Mouse (Mus musculus): Measurements from ENCODE around the gene Snd1. TPM values are rescaled to one million over a fixed set of nuclear protein-coding genes. Genes with fewer than 3 reads are reported as not detected.

Gene Snd1
- polyA plus RNA-seq, 1 experiment from 2014 or later: 113 TPM

GRCm38 (mm10) chr6:28706108-28706975, 231.4 kb downstream of the Snd1 start:
- no peak for ATAC-seq (ENCODE audit: low FRiP score)
- peaks cover 14% of the 10 kb centered on the region; the same call in 1 of the 2 replicates for H3K4me1 ChIP-seq
- no peak overlapping the region for H3K27ac ChIP-seq
- 88% methylated on average over 8 of the region's 8 CpGs for WGBS
- no peaks in the 10 kb centered on the region for H3K27me3 ChIP-seq
- no peaks in the 10 kb centered on the region for H3K36me3 ChIP-seq
- H3K9me3 ChIP-seq (replicated peaks): peaks cover 3% of the 10 kb centered on the region; the same call in 1 of the 2 replicates
- no peak overlapping the region for H3K4me2 ChIP-seq (replicated peaks)
- H3K9ac ChIP-seq: no peak overlapping the region
- H3K4me3 ChIP-seq: no peak overlapping the region

GRCm38 (mm10) chr6:28706976-28707592, 232.1 kb downstream of the Snd1 start:
- H3K9me3 ChIP-seq (replicated peaks): peaks cover 3% of the 10 kb centered on the region; the same call in 1 of the 2 replicates
- ATAC-seq (ENCODE audit: low FRiP score): no peak
- 89% methylated on average over 12 of the region's 12 CpGs for WGBS
- H3K4me1 ChIP-seq: peaks cover 14% of the 10 kb centered on the region; the same call in 1 of the 2 replicates
- H3K27me3 ChIP-seq: no peaks in the 10 kb centered on the region
- H3K4me2 ChIP-seq (replicated peaks): no peak overlapping the region
- no peaks in the 10 kb centered on the region for H3K36me3 ChIP-seq
- no peak overlapping the region for H3K4me3 ChIP-seq
- H3K9ac ChIP-seq: no peak overlapping the region
- H3K27ac ChIP-seq: 0 out of 2 replicates have a peak overlapping the region, but pooled peaks have one; percentile 23

GRCm38 (mm10) chr6:28710035-28710434, 235.1 kb downstream of the Snd1 start:
- H3K4me1 ChIP-seq: peaks cover 11% of the 10 kb centered on the region; the same call in 1 of the 2 replicates
- H3K27me3 ChIP-seq: no peaks in the 10 kb centered on the region
- H3K4me2 ChIP-seq (replicated peaks): no peak overlapping the region
- H3K9me3 ChIP-seq (replicated peaks): no peaks in the 10 kb centered on the region
- H3K27ac ChIP-seq: no peak overlapping the region
- H3K9ac ChIP-seq: no peak overlapping the region
- H3K4me3 ChIP-seq: no peak overlapping the region
- WGBS: 38% methylated on average over 2 of the region's 2 CpGs
- no peak for ATAC-seq (ENCODE audit: low FRiP score)
- no peaks in the 10 kb centered on the region for H3K36me3 ChIP-seq

- H3K27me3 ChIP-seq: no peaks in the 10 kb centered on the region
- H3K4me1 ChIP-seq: peaks cover 6% of the 10 kb centered on the region
- H3K9ac ChIP-seq: no peak overlapping the region
- 0 out of 2 replicates have a peak overlapping the region, but pooled peaks have one; percentile 40 for H3K27ac ChIP-seq
- ATAC-seq (ENCODE audit: low FRiP score): 0 out of 2 replicates have a peak, but pooled peaks have one; percentile 26
- WGBS: 57% methylated on average over 7 of the region's 7 CpGs
- no peaks in the 10 kb centered on the region for H3K36me3 ChIP-seq
- H3K4me3 ChIP-seq: no peak overlapping the region
- H3K4me2 ChIP-seq (replicated peaks): no peak overlapping the region
- H3K9me3 ChIP-seq (replicated peaks): no peaks in the 10 kb centered on the region
Measured at GRCm38 (mm10) chr6:28717203-28717844, 242.4 kb downstream of the Snd1 start.

GRCm38 (mm10) chr6:28717845-28718237, 242.9 kb downstream of the Snd1 start:
- Histone ChIP-seq H3K4me1 (peaks cover 6% of the 10 kb centered on the region), H3K4me2 (replicated peaks) (no peak overlapping the region), H3K27me3 (no peaks in the 10 kb centered on the region), H3K4me3 (no peak overlapping the region), H3K27ac (0 out of 2 replicates have a peak overlapping the region, but pooled peaks have one; percentile 40), H3K9ac (no peak overlapping the region), H3K9me3 (replicated peaks) (no peaks in the 10 kb centered on the region), H3K36me3 (no peaks in the 10 kb centered on the region)
- peak; percentile 43; the same call in 1 of the 2 replicates for ATAC-seq (ENCODE audit: low FRiP score)
- WGBS: 56% methylated on average over 4 of the region's 4 CpGs

- WGBS: 92% methylated on average over 9 of the region's 9 CpGs
- no peak for ATAC-seq (ENCODE audit: low FRiP score)
Measured at GRCm38 (mm10) chr6:28720391-28721171, 245.6 kb downstream of the Snd1 start.

GRCm38 (mm10) chr6:28723059-28723458, 248.1 kb downstream of the Snd1 start:
- no peaks in the 10 kb centered on the region for H3K9me3 ChIP-seq (replicated peaks)
- H3K4me1 ChIP-seq: peaks cover 3% of the 10 kb centered on the region; the same call in 1 of the 2 replicates
- no peaks in the 10 kb centered on the region for H3K36me3 ChIP-seq
- no peak overlapping the region for H3K4me2 ChIP-seq (replicated peaks)
- 66% methylated on average over 2 of the region's 2 CpGs for WGBS
- H3K9ac ChIP-seq: no peak overlapping the region
- no peaks in the 10 kb centered on the region for H3K27me3 ChIP-seq
- ATAC-seq (ENCODE audit: low FRiP score): no peak
- no peak overlapping the region for H3K27ac ChIP-seq
- no peak overlapping the region for H3K4me3 ChIP-seq

More at GRCm38 (mm10) chr6:28720391-28721171, 245.6 kb downstream of the Snd1 start:
- no peak overlapping the region for H3K4me2 ChIP-seq (replicated peaks)
- no peaks in the 10 kb centered on the region for H3K9me3 ChIP-seq (replicated peaks)
- no peaks in the 10 kb centered on the region for H3K27me3 ChIP-seq
- H3K4me1 ChIP-seq: peaks cover 6% of the 10 kb centered on the region
- no peak overlapping the region for H3K4me3 ChIP-seq
- H3K9ac ChIP-seq: no peak overlapping the region
- H3K27ac ChIP-seq: no peak overlapping the region
- no peaks in the 10 kb centered on the region for H3K36me3 ChIP-seq

- ATAC-seq (ENCODE audit: low FRiP score): no peak
- Histone ChIP-seq H3K27me3 (no peaks in the 10 kb centered on the region), H3K4me3 (no peak overlapping the region), H3K27ac (no peak overlapping the region), H3K4me2 (replicated peaks) (no peak overlapping the region), H3K4me1 (peaks cover 11% of the 10 kb centered on the region), H3K36me3 (no peaks in the 10 kb centered on the region), H3K9me3 (replicated peaks) (no peaks in the 10 kb centered on the region), H3K9ac (no peak overlapping the region)
- 82% methylated on average over 5 of the region's 5 CpGs for WGBS
Measured at GRCm38 (mm10) chr6:28724776-28725175, 249.8 kb downstream of the Snd1 start.

GRCm38 (mm10) chr6:28729236-28729635, 254.3 kb downstream of the Snd1 start:
- peak overlapping the region; percentile 64; the same call in 1 of the 2 replicates for H3K27ac ChIP-seq
- no peak overlapping the region for H3K4me3 ChIP-seq
- 37% methylated on average over 3 of the region's 3 CpGs for WGBS
- H3K9me3 ChIP-seq (replicated peaks): no peaks in the 10 kb centered on the region
- peaks cover 11% of the 10 kb centered on the region for H3K4me1 ChIP-seq
- H3K36me3 ChIP-seq: no peaks in the 10 kb centered on the region
- H3K4me2 ChIP-seq (replicated peaks): no peak overlapping the region
- H3K9ac ChIP-seq: no peak overlapping the region
- peak; percentile 48 for ATAC-seq (ENCODE audit: low FRiP score)
- no peaks in the 10 kb centered on the region for H3K27me3 ChIP-seq

- H3K36me3 ChIP-seq: no peaks in the 10 kb centered on the region
- 26% methylated on average over 2 of the region's 2 CpGs for WGBS
- no peaks in the 10 kb centered on the region for H3K27me3 ChIP-seq
- no peaks in the 10 kb centered on the region for H3K9me3 ChIP-seq (replicated peaks)
- H3K9ac ChIP-seq: no peak overlapping the region
- ATAC-seq (ENCODE audit: low FRiP score): 0 out of 2 replicates have a peak, but pooled peaks have one; percentile 48
- peak overlapping the region; percentile 64; the same call in 1 of the 2 replicates for H3K27ac ChIP-seq
- peaks cover 11% of the 10 kb centered on the region for H3K4me1 ChIP-seq
- H3K4me2 ChIP-seq (replicated peaks): no peak overlapping the region
- H3K4me3 ChIP-seq: no peak overlapping the region
Measured at GRCm38 (mm10) chr6:28729649-28730048, 254.7 kb downstream of the Snd1 start.

- no peak overlapping the region for H3K9ac ChIP-seq
- 94% methylated on average over 6 of the region's 6 CpGs for WGBS
- H3K27ac ChIP-seq: no peak overlapping the region
- H3K36me3 ChIP-seq: no peaks in the 10 kb centered on the region
- no peak overlapping the region for H3K4me3 ChIP-seq
- no peak overlapping the region for H3K4me2 ChIP-seq (replicated peaks)
- H3K4me1 ChIP-seq: peaks cover 11% of the 10 kb centered on the region
- no peak for ATAC-seq (ENCODE audit: low FRiP score)
- H3K27me3 ChIP-seq: no peaks in the 10 kb centered on the region
- H3K9me3 ChIP-seq (replicated peaks): no peaks in the 10 kb centered on the region
Measured at GRCm38 (mm10) chr6:28731246-28731645, 256.3 kb downstream of the Snd1 start.
